Mouse (Mus musculus): ENCODE data around the gene Iqgap2.

- no peak for TF ChIP-seq CTCF (IDR thresholded peaks at IDR 0.05; ENCODE audit: low read depth)
- no peak for TF ChIP-seq EP300 (IDR thresholded peaks at IDR 0.05; ENCODE audit: low read depth)
Observed at GRCm38 (mm10) chr13:95918624-95919284, 27.0 kb upstream of the Iqgap2 start.

Measured in heart, postnatal 0 days (tissue).